Mouse (Mus musculus): Measurements from ENCODE around the gene Prph2.

- no peak for TF ChIP-seq CTCF (IDR thresholded peaks at IDR 0.05)
- TF ChIP-seq POLR2A (IDR thresholded peaks at IDR 0.05; ENCODE audit: insufficient read depth, low read depth, low read length) = no peak
Measured at GRCm38 (mm10) chr17:46885218-46885909, 24.9 kb upstream of the Prph2 start.

All from heart, adult 2 months (tissue).